21 mouse cellular contexts compared by ENCODE assay signal in the genomic region with DNA sequence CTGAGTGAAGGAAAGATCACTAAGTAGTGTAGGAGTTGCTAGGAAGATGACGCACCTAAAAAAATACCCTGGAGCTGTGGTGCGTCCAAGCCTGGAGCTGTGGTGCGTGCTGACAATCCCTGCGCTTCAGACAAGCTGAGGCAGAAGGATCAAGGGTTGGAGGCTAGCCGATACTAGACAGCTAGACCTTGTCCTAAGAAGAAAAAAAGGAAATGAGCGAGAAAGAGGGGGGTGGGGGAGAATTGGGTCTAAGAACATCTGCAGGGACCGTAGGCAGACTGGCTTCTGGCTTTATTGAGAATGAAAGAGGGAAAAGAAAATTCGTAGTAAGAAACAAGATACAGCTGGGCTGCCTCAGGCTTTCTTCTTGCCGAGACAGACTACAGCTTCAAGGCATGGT. TPM values are rescaled to one million over a fixed set of nuclear protein-coding genes. Genes with fewer than 3 reads are reported as not detected.
A peak's percentile ranks its signal among the peaks of the same experiment; 100 is the strongest.
DNase-seq lines count a peak whose midpoint lies in the region; ATAC-seq lines count a peak whose summit lies in the region.
"Had no signal": no experiment of that assay in that cellular context is flagged by ENCODE, and none has a peak within 500 bp of the region (broad histone marks: within the 10 kb centered on the region; RNA-seq: fewer than 3 reads in every experiment).

No protein-coding gene starts in this region.

- DNase-seq in kidney, postnatal 10 days, result no peak
- no peak for DNase-seq in midbrain, embryonic 10.5 days (ENCODE audit: low spot score)
- no peak for DNase-seq in left cerebral cortex, postnatal 14 days (ENCODE audit: low spot score in 2 of 2)
- DNase-seq in urinary bladder, adult 2 months (ENCODE audit: low spot score), result no peak
- DNase-seq: adrenal gland, adult 2 months; cerebellum, adult 2 months; kidney, adult 2 months; layer of hippocampus, postnatal 36 days; liver, embryonic 13.5 days; lung, postnatal 36 days; right cerebral cortex, postnatal 4 days; thymus, postnatal 25 days had no signal

- H3K9ac ChIP-seq in kidney, embryonic 15.5 days, result no peak overlapping the region
- H3K9ac ChIP-seq in midbrain, embryonic 16.5 days (ENCODE audit: low read depth, low read length), result no peak overlapping the region
- H3K9ac ChIP-seq in embryonic facial prominence, embryonic 13.5 days, result 0 out of 2 replicates have a peak overlapping the region, but pooled peaks have one; percentile 1
- H3K9ac ChIP-seq in limb, embryonic 13.5 days, result no peak overlapping the region
- H3K9ac ChIP-seq: forebrain, embryonic 15.5 days; liver, embryonic 13.5 days; neural tube, embryonic 12.5 days had no signal

- no peaks in the 10 kb centered on the region for H3K36me3 ChIP-seq in kidney, embryonic 15.5 days
- no peaks in the 10 kb centered on the region for H3K36me3 ChIP-seq in midbrain, embryonic 10.5 days
- H3K36me3 ChIP-seq in midbrain, embryonic 16.5 days (ENCODE audit: control insufficient read depth, insufficient read depth, low read length), result no peaks in the 10 kb centered on the region
- H3K36me3 ChIP-seq in embryonic facial prominence, embryonic 13.5 days, result no peaks in the 10 kb centered on the region
- H3K36me3 ChIP-seq in limb, embryonic 13.5 days, result no peaks in the 10 kb centered on the region
- H3K36me3 ChIP-seq: forebrain, embryonic 15.5 days; heart, embryonic 10.5 days; hindbrain, embryonic 10.5 days; liver, embryonic 13.5 days; neural tube, embryonic 12.5 days had no signal

- peaks cover 53% of the 10 kb centered on the region for H3K4me1 ChIP-seq in kidney, embryonic 15.5 days
- H3K4me1 ChIP-seq in midbrain, embryonic 10.5 days, result peaks cover 39% of the 10 kb centered on the region
- peaks cover 18% of the 10 kb centered on the region for H3K4me1 ChIP-seq in midbrain, embryonic 16.5 days (ENCODE audit: control insufficient read depth, insufficient read depth, low read length)
- peaks cover 49% of the 10 kb centered on the region for H3K4me1 ChIP-seq in embryonic facial prominence, embryonic 13.5 days
- peaks cover 50% of the 10 kb centered on the region for H3K4me1 ChIP-seq in limb, embryonic 13.5 days
- H3K4me1 ChIP-seq: liver, embryonic 13.5 days had no signal

- H3K27me3 ChIP-seq in kidney, embryonic 15.5 days, result no peaks in the 10 kb centered on the region
- H3K27me3 ChIP-seq in midbrain, embryonic 10.5 days (ENCODE audit: low read depth, poor library complexity, severe bottlenecking), result no peaks in the 10 kb centered on the region
- no peaks in the 10 kb centered on the region for H3K27me3 ChIP-seq in midbrain, embryonic 16.5 days (ENCODE audit: control insufficient read depth, insufficient read depth, low read depth, low read length)
- H3K27me3 ChIP-seq in embryonic facial prominence, embryonic 13.5 days, result no peaks in the 10 kb centered on the region
- no peaks in the 10 kb centered on the region for H3K27me3 ChIP-seq in limb, embryonic 13.5 days
- H3K27me3 ChIP-seq: forebrain, embryonic 15.5 days; liver, embryonic 13.5 days; neural tube, embryonic 12.5 days had no signal

- 31% methylated on average over 9 of the region's 9 CpGs for WGBS in kidney, embryonic 15.5 days
- 75% methylated on average over 9 of the region's 9 CpGs for WGBS in midbrain, embryonic 10.5 days
- 60% methylated on average over 9 of the region's 9 CpGs for WGBS in midbrain, embryonic 16.5 days
- 18% methylated on average over 9 of the region's 9 CpGs for WGBS in embryonic facial prominence, embryonic 13.5 days
- whole genome bisulfite sequencing in limb, embryonic 13.5 days, result 36% methylated on average over 9 of the region's 9 CpGs

- intact Hi-C loops in left cerebral cortex, postnatal 14 days (cut with DNase I), result loop anchor here (5.0 kb wide), 1 partner anchor 106 kb away; no protein-coding TSS in a partner anchor

- H3K9me3 ChIP-seq in kidney, embryonic 15.5 days (replicated peaks), result no peaks in the 10 kb centered on the region; the same call in 1 of the 2 replicates
- no peaks in the 10 kb centered on the region for H3K9me3 ChIP-seq in midbrain, embryonic 10.5 days (replicated peaks)
- no peaks in the 10 kb centered on the region for H3K9me3 ChIP-seq in midbrain, embryonic 16.5 days (replicated peaks; ENCODE audit: control insufficient read depth, low read length, poor library complexity, severe bottlenecking)
- H3K9me3 ChIP-seq in embryonic facial prominence, embryonic 13.5 days, result no peaks in the 10 kb centered on the region
- no peaks in the 10 kb centered on the region for H3K9me3 ChIP-seq in limb, embryonic 13.5 days
- H3K9me3 ChIP-seq: forebrain, embryonic 15.5 days; heart, embryonic 10.5 days; hindbrain, embryonic 10.5 days; liver, embryonic 13.5 days; neural tube, embryonic 12.5 days had no signal

- H3K4me3 ChIP-seq in kidney, embryonic 15.5 days (replicated peaks), result no peak overlapping the region
- no peak overlapping the region for H3K4me3 ChIP-seq in midbrain, embryonic 10.5 days
- H3K4me3 ChIP-seq in midbrain, embryonic 16.5 days (ENCODE audit: low read depth, low read length), result no peak overlapping the region
- H3K4me3 ChIP-seq in embryonic facial prominence, embryonic 13.5 days, result no peak overlapping the region
- H3K4me3 ChIP-seq in limb, embryonic 13.5 days, result no peak overlapping the region
- H3K4me3 ChIP-seq: forebrain, embryonic 15.5 days; heart, embryonic 10.5 days; hindbrain, embryonic 10.5 days; liver, embryonic 13.5 days; neural tube, embryonic 12.5 days had no signal

- peak overlapping the region; percentile 15; the same call in 1 of the 2 replicates for H3K4me2 ChIP-seq in kidney, embryonic 15.5 days
- H3K4me2 ChIP-seq in midbrain, embryonic 16.5 days (ENCODE audit: low read length), result no peak overlapping the region
- peak overlapping the region; percentile 2; the same call in 1 of the 2 replicates for H3K4me2 ChIP-seq in embryonic facial prominence, embryonic 13.5 days
- no peak overlapping the region for H3K4me2 ChIP-seq in limb, embryonic 13.5 days (replicated peaks)
- H3K4me2 ChIP-seq: forebrain, embryonic 15.5 days; liver, embryonic 13.5 days; neural tube, embryonic 12.5 days had no signal

- H3K27ac ChIP-seq in kidney, embryonic 15.5 days, result peak overlapping the region; percentile 67
- 0 out of 2 replicates have a peak overlapping the region, but pooled peaks have one; percentile 6 for H3K27ac ChIP-seq in midbrain, embryonic 10.5 days (replicated peaks)
- H3K27ac ChIP-seq in midbrain, embryonic 16.5 days (ENCODE audit: low read length), result no peak overlapping the region
- H3K27ac ChIP-seq in embryonic facial prominence, embryonic 13.5 days, result peak overlapping the region; percentile 66
- H3K27ac ChIP-seq in limb, embryonic 13.5 days, result peak overlapping the region; percentile 39
- H3K27ac ChIP-seq: forebrain, embryonic 15.5 days; heart, embryonic 10.5 days; hindbrain, embryonic 10.5 days; hindbrain, postnatal 0 days; liver, embryonic 13.5 days; neural tube, embryonic 12.5 days had no signal

- ATAC-seq in kidney, embryonic 15.5 days (replicated peaks; ENCODE audit: low FRiP score), result peak; percentile 38; the same call in 1 of the 2 replicates
- no peak for ATAC-seq in midbrain, embryonic 16.5 days
- no peak for ATAC-seq in embryonic facial prominence, embryonic 13.5 days (ENCODE audit: insufficient number of reproducible peaks, insufficient read depth, low FRiP score, low TSS enrichment, low read depth)
- no peak for ATAC-seq in limb, embryonic 13.5 days (ENCODE audit: low FRiP score, low read depth)
- ATAC-seq: forebrain, embryonic 15.5 days; hindbrain, postnatal 0 days had no signal

RNA-seq across cellular contexts. Expression of a gene that starts 58.0 kb away (rescaled TPM):
- 33.4 and 37.0 TPM in 2 replicates for polyA plus RNA-seq in kidney, embryonic 15.5 days (2015; fragmentation: Nextera tagmentation; extraction: Ambion mirVana)
- 36.8 and 44.6 TPM in 2 replicates for polyA plus RNA-seq in midbrain, embryonic 10.5 days (2016; fragmentation: Nextera tagmentation; extraction: Ambion mirVana)
- polyA plus RNA-seq in midbrain, embryonic 16.5 days (2015; fragmentation: Nextera tagmentation; extraction: Ambion mirVana), result 24.8 and 26.5 TPM in 2 replicates
- polyA plus RNA-seq in embryonic facial prominence, embryonic 13.5 days (2015; fragmentation: Nextera tagmentation; extraction: Ambion mirVana), result 52.9 and 59.2 TPM in 2 replicates
- polyA plus RNA-seq in limb, embryonic 13.5 days (2015; fragmentation: Nextera tagmentation; extraction: Ambion mirVana), result 42.8 and 45.7 TPM in 2 replicates
- 10 to 100 TPM; 16.0 to 16.2 TPM for total RNA-seq in left cerebral cortex, postnatal 14 days (2021)
- 63.9 and 67.8 TPM in 2 replicates for polyA plus RNA-seq in urinary bladder, adult 2 months (2012; rRNA removed)

Comparison
In these comparisons a context has a peak if more than half of its experiments do, and no peak if none do; other contexts are left out.
1. H3K4me2 ChIP-seq: peak in kidney, embryonic 15.5 days (single experiment) and embryonic facial prominence, embryonic 13.5 days (single experiment); none in midbrain, embryonic 16.5 days (single experiment) and limb, embryonic 13.5 days (single experiment).